Mouse (Mus musculus): Measurements from ENCODE around the gene Cog4. TPM values are rescaled to one million over a fixed set of nuclear protein-coding genes. Genes with fewer than 3 reads are reported as not detected.

The Cog4 gene
- 74.9 and 77.1 TPM in 2 replicates for polyA plus RNA-seq (2016; fragmentation: Nextera tagmentation; extraction: Ambion mirVana)

DNA sequence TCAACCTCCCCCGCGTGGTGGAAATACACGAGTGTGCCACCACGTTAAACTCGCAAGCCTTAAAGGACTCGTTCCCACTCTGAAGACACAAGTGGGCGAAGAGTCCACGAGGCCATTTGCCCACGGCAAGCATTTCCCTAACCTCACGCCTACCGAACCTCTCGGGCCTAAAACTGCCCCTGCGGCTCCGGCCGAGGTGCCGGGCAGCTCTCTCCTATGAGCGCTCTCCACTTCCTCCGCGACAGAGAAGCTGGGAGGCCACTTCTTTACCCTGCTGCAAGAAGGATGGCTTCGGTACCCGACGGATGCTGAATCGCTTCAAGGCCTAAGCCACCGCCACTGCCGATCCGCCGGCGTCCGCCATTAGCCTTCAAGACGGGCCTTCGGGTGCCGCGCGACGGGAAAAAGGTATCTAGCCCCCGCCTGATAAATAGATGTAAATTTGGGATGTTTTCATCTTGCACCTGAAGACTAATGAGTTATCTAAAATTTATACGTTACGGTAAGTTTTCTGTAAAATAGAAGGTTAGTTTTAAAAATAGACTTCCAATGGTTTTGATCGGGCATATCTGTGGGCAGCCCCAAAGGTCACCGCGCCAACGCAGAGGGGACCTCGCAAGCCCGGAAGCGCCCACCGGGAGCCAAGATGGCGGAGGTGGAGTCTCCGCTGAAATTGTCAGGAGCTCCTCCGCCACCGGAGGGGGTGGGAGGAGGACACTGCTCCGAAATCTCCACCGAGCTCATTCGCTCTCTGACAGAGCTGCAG is at the start of gene Cog4, which contains the start of gene Sf3b3:
Gene Cog4, plus strand, starts transcription at position 196 of the 766 bp plus-strand sequence.
Gene Sf3b3, minus strand, starts transcription at position 383 of the 766 bp plus-strand sequence.
- H3K9me3 ChIP-seq (replicated peaks): no peaks in the 10 kb centered on the region
- peaks cover 47% of the 10 kb centered on the region for H3K36me3 ChIP-seq
- H3K4me2 ChIP-seq (replicated peaks): peak within 1 kb of the TSS; percentile 84
- H3K27ac ChIP-seq: peak within 1 kb of the TSS; percentile 90
- H3K4me3 ChIP-seq: peak within 1 kb of the TSS; percentile 91
- ATAC-seq (ENCODE audit: low FRiP score): peak; percentile 89
- H3K27me3 ChIP-seq: no peaks in the 10 kb centered on the region
- WGBS: under 1% methylated on average over 53 of the region's 53 CpGs
- peaks cover 25% of the 10 kb centered on the region for H3K4me1 ChIP-seq
- H3K9ac ChIP-seq: peak within 1 kb of the TSS; percentile 91

DNA sequence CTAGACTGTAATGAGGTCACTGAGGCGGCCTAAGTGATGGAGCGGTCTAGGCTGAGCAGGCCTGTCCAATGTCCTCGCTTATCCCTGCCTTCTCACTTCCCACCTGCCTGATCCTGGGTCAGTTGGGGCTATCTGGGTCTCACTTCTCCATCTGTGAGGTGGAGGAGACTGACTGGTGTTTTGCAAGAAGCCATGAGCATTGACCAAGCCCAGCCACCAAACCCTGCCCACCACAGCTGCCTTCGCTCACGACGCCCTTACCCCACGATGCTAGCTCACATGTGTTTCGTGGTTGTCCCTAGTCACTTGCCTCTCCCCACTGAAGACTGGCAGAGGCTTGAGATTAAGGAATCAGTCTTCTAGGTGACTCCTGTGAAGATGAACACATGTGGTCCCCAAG is 49.3 kb upstream of the Cog4 start:
- no peak overlapping the region for H3K9ac ChIP-seq
- WGBS: 96% methylated on average over 8 of the region's 8 CpGs
- H3K9me3 ChIP-seq (replicated peaks): no peaks in the 10 kb centered on the region; the same call in 1 of the 2 replicates
- no peak overlapping the region for H3K4me3 ChIP-seq
- H3K27ac ChIP-seq: no peak overlapping the region
- no peaks in the 10 kb centered on the region for H3K36me3 ChIP-seq
- H3K4me1 ChIP-seq: no peaks in the 10 kb centered on the region
- ATAC-seq (ENCODE audit: low FRiP score): no peak
- H3K27me3 ChIP-seq: no peaks in the 10 kb centered on the region
- H3K4me2 ChIP-seq (replicated peaks): no peak overlapping the region

DNA sequence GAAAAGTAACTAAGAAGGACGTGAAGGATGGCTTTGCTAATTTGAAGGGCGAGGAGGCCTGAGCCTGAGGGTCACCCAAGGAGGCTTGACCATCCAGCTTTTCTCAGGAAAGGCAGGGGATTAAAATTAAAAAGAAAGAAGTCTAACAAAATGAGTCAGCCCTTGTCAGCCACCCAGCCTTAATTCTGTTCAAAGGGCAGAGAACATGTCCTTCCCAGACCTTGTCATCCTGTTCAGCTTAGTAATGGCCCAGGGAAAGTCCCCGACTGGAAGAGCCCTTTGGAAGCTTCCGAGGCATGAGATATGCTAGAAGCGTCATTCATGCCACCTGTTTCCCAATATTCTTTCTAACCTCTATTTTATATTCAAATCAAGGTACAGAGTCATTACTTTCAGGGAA is 43.4 kb upstream of the Cog4 start:
- WGBS: 81% methylated on average over 5 of the region's 5 CpGs

DNA sequence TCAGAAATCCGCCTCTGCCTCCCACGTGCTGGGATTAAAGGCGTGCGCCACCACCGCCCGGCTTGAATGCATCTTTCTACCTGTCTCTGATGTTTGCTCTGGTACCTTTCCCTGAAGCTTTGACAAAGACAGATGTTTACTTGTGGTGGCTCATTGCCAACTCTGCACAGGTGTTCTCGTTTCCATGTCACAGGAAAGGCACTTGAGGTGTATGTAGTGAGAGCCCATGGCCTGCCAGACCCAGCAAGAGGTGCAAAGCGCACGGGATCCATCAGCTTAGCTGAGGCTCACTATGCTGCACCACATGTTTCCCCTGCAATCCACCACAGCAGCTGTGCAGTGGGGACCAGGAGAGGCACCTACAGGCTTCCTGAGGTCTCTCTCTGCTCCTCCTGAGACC is 42.5 kb upstream of the Cog4 start:
- no peak overlapping the region for H3K9ac ChIP-seq
- H3K9me3 ChIP-seq (replicated peaks): no peaks in the 10 kb centered on the region
- no peak overlapping the region for H3K4me3 ChIP-seq
- no peak overlapping the region for H3K4me2 ChIP-seq (replicated peaks)
- WGBS: 91% methylated on average over 9 of the region's 9 CpGs
- no peak for ATAC-seq (ENCODE audit: low FRiP score)
- peaks cover 4% of the 10 kb centered on the region; the same call in 1 of the 2 replicates for H3K36me3 ChIP-seq
- no peaks in the 10 kb centered on the region for H3K27me3 ChIP-seq
- H3K4me1 ChIP-seq: no peaks in the 10 kb centered on the region
- H3K27ac ChIP-seq: no peak overlapping the region

More for the DNA sequence above, 43.4 kb upstream of the Cog4 start:
- no peak overlapping the region for H3K4me2 ChIP-seq (replicated peaks)
- no peaks in the 10 kb centered on the region for H3K4me1 ChIP-seq
- H3K27me3 ChIP-seq: no peaks in the 10 kb centered on the region
- no peak overlapping the region for H3K9ac ChIP-seq
- ATAC-seq (ENCODE audit: low FRiP score): no peak
- H3K36me3 ChIP-seq: no peaks in the 10 kb centered on the region
- no peaks in the 10 kb centered on the region for H3K9me3 ChIP-seq (replicated peaks)
- no peak overlapping the region for H3K27ac ChIP-seq
- no peak overlapping the region for H3K4me3 ChIP-seq

DNA sequence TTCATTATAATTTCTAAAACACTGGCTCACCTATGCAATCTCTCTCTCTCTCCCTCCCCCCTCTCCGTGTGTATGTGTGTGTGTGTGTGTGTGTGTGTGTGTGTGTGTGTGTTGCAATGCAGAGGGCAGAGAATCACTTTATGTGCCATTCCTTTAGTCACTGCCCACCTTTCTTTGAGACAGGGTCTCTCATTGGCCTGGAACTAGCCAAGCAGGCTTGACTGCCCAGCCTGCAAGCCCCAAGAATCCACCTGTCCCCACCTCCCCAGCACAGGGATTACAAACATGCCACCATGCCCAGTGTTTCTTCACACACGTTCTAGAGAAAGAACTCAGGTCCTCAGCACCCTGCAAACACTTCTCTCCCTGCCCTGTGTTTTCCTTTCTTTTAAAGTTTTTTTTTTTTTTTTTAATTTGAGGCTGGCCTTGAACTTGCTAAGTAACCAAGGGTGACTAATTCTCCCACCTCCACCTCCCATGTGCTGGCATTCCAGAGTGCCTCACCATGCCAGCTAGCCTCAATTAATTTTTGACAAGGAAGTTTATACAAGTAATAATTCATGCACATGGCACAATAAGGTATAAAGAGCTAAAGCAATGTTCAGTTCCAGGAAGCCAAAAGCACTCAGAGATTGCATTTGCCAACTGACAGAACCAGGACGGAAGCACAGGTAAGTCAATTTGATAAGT is 41.4 kb upstream of the Cog4 start:
- Histone ChIP-seq H3K9me3 (replicated peaks) (no peaks in the 10 kb centered on the region), H3K27ac (no peak overlapping the region), H3K9ac (no peak overlapping the region), H3K27me3 (no peaks in the 10 kb centered on the region), H3K4me3 (no peak overlapping the region), H3K36me3 (peaks cover 16% of the 10 kb centered on the region), H3K4me2 (replicated peaks) (no peak overlapping the region), H3K4me1 (no peaks in the 10 kb centered on the region)
- no peak for ATAC-seq (ENCODE audit: low FRiP score)
- WGBS: 61% methylated on average over 3 of the region's 3 CpGs

DNA sequence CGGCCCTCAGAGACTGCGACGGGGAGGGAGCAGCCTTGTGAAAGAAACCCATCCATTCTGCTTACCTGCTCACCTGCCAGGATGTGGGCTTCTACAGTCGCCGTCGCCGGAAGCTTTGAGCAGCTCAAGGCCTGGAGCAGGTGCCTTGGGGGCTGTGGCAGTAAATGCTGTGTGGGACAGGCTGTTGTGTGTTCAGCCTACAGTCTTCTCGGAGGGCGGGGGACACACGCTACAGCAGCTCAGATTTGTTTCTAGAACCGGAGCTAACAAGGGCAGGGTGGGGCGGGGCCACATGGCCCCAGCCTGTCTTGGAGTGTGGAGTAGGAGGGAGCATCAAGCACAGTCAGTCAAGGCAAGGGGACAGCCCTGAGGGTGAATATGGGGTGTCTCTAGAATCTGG is 40.7 kb upstream of the Cog4 start, which contains the start of gene Il34:
Gene Il34, minus strand, starts transcription at position 256 of the 400 bp plus-strand sequence.
- H3K27ac ChIP-seq: no peak within 1 kb of the TSS
- 44% methylated on average over 12 of the region's 12 CpGs for WGBS
- peaks cover 23% of the 10 kb centered on the region for H3K36me3 ChIP-seq
- no peak within 1 kb of the TSS for H3K4me3 ChIP-seq
- no peak within 1 kb of the TSS for H3K9ac ChIP-seq
- no peak for ATAC-seq (ENCODE audit: low FRiP score)
- no peaks in the 10 kb centered on the region for H3K27me3 ChIP-seq
- H3K4me2 ChIP-seq (replicated peaks): no peak within 1 kb of the TSS
- no peaks in the 10 kb centered on the region for H3K4me1 ChIP-seq
- H3K9me3 ChIP-seq (replicated peaks): no peaks in the 10 kb centered on the region

DNA sequence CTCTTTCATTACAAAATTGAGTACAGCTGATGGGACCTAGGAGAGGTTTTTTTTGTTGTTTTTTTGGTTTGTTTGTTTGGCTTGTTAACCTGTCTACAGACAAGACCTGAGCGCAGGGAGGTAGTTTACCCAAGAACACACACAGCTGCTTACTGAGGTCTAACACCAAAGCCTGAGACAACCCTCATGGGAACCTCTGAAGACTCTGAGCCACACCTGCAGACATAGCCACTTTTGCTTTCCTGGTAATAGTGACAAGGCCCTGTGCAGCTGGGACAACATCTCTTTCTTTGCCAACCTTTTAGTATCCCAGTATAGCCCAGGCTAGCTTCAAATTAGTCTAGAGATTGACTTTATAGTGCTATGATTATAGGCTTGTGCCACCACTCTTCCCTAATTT is 40.3 kb upstream of the Cog4 start:
- peaks cover 27% of the 10 kb centered on the region for H3K36me3 ChIP-seq
- WGBS: 94% methylated on average over 1 of the region's 1 CpGs

DNA sequence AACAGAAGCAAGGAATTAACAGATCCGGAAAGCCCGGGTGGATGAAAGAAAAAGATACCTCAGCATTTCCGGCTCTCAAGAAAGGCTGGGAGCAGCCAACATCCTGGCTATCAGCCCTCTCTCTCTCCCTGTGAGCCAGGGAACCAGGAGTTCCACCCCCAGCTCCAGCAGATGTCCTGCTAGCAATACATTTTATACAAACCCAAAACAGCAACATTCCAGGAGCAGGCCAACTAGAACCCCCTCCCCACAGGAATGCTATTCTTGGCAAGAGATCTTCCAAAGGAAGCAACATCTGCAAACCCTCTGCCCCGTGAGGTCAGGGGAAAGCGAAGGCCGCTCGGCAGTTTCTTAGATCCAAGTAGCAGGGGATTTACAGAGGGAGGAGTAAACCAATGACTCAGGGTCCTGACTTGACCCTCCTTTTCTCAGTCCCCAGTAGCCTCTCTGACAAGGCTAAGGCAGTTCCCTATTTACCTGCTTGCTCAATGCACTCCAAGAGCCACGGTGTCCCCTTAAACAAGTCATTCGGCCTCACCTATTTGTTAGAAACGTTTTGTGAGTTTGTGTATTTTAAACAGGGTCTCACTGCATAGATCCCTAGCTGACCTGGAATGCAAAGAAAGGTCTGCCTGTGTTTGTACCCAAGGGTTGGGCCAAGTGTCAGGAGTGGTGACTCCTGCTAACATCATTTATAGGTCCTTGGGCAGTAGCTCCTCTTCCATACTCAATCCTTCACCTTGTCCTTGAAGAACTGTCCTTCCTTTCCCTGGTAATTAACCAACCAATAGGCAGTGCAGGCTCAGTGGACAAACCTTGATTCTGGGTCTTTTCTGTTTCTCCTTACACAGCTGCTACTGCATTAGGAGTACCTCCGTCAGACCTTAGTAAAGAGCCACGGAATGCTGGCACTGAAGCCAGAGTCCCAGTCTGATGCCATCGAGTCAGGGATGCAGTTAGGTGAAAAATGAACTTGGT is 37.6 kb upstream of the Cog4 start:
- H3K4me3 ChIP-seq: no peak overlapping the region
- H3K9ac ChIP-seq: no peak overlapping the region
- 62% methylated on average over 13 of the region's 13 CpGs for whole genome bisulfite sequencing
- H3K27me3 ChIP-seq: no peaks in the 10 kb centered on the region
- H3K4me2 ChIP-seq (replicated peaks): no peak overlapping the region
- H3K36me3 ChIP-seq: peaks cover 54% of the 10 kb centered on the region
- H3K4me1 ChIP-seq: no peaks in the 10 kb centered on the region
- H3K27ac ChIP-seq: 0 out of 2 replicates have a peak overlapping the region, but pooled peaks have one; percentile 18
- ATAC-seq (ENCODE audit: low FRiP score): no peak
- no peaks in the 10 kb centered on the region for H3K9me3 ChIP-seq (replicated peaks)

More for the DNA sequence above, 40.3 kb upstream of the Cog4 start:
- no peaks in the 10 kb centered on the region for H3K27me3 ChIP-seq
- no peaks in the 10 kb centered on the region for H3K4me1 ChIP-seq
- no peak overlapping the region for H3K4me3 ChIP-seq
- H3K9me3 ChIP-seq (replicated peaks): no peaks in the 10 kb centered on the region
- ATAC-seq (ENCODE audit: low FRiP score): no peak
- no peak overlapping the region for H3K4me2 ChIP-seq (replicated peaks)
- no peak overlapping the region for H3K27ac ChIP-seq
- H3K9ac ChIP-seq: no peak overlapping the region

DNA sequence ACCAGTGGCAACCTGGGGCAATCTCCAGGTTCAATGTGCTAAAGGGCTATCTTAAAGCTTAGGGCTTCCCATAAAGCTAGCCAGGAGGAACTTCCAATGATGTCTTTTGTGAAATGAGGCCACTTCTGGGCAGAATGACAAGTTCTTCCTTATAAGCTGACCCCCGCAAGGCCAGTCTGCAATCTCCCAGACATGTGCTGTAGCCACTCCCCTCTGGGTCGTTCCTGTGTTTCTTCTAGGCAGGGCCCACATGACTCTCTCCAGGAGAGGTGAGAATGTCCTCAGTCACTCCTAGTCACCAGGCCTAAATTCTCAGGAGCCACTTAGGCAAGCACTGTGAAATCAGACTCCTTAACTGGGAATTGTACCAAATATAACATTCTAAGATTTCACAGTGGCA is 36.6 kb upstream of the Cog4 start:
- H3K9ac ChIP-seq: no peak overlapping the region

DNA sequence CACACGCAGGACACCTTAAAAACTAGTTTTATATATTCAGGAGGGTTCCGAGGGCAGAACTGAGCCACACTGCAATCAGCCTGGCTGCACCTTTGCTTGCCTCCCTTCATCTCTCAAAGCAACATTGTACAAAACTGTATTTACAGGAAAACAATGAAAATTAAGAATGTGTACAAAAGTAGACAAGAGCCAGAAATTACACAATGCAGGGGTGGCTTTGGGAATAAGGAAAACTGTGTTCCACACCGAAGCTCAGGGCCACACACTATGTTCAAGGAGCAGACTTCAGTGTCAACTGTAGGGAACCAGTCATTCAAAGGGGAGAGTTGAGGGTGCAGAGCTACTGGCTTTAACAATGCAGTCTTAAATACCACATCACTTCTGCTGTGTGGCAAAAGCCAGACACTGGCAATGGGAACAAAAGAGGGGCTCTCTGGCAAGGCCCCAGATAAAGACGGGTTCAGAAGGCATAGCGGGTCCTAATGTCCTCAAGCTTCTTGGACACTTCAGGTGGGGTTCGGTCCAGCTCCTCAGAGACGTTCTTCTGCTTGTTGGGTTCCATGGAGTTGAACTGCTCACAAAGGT is 35.8 kb upstream of the Cog4 start:
- 87% methylated on average over 7 of the region's 7 CpGs for WGBS
- H3K4me3 ChIP-seq: no peak overlapping the region
- H3K9me3 ChIP-seq (replicated peaks): no peaks in the 10 kb centered on the region
- no peak overlapping the region for H3K4me2 ChIP-seq (replicated peaks)
- no peaks in the 10 kb centered on the region for H3K4me1 ChIP-seq
- H3K36me3 ChIP-seq: peaks cover 72% of the 10 kb centered on the region
- H3K27me3 ChIP-seq: no peaks in the 10 kb centered on the region
- no peak for ATAC-seq (ENCODE audit: low FRiP score)
- no peak overlapping the region for H3K27ac ChIP-seq
- no peak overlapping the region for H3K9ac ChIP-seq

More for the DNA sequence above, 36.6 kb upstream of the Cog4 start:
- no peak for ATAC-seq (ENCODE audit: low FRiP score)
- no peaks in the 10 kb centered on the region for H3K9me3 ChIP-seq (replicated peaks)
- no peaks in the 10 kb centered on the region for H3K4me1 ChIP-seq
- no peak overlapping the region for H3K4me3 ChIP-seq
- no peaks in the 10 kb centered on the region for H3K27me3 ChIP-seq
- no peak overlapping the region for H3K27ac ChIP-seq
- WGBS: 49% methylated on average over 2 of the region's 2 CpGs
- peaks cover 64% of the 10 kb centered on the region for H3K36me3 ChIP-seq
- no peak overlapping the region for H3K4me2 ChIP-seq (replicated peaks)

DNA sequence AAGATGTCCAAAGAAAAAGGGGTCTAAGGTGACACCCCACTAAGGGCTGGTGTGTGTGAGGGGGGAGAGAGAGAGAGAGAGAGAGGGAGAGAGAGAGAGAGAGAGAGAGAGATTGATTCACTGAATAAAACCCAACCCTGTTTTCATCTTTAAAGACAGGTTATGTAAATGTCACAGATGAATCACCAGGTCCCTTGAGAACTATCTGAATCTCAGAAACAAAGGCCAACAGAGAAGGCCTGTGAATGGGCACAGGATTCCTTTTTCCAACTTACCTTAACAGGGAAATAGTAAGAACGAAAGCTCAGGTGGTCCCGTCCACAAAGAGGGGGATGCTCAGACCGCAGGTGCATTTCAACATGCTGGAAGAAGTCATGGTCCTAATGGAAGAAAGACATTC is 35.3 kb upstream of the Cog4 start:
- no peaks in the 10 kb centered on the region for H3K27me3 ChIP-seq
- no peaks in the 10 kb centered on the region for H3K9me3 ChIP-seq (replicated peaks)
- no peak overlapping the region for H3K4me2 ChIP-seq (replicated peaks)
- no peak overlapping the region for H3K9ac ChIP-seq
- peaks cover 77% of the 10 kb centered on the region for H3K36me3 ChIP-seq
- WGBS: 96% methylated on average over 3 of the region's 3 CpGs
- H3K27ac ChIP-seq: no peak overlapping the region
- ATAC-seq (ENCODE audit: low FRiP score): no peak
- H3K4me1 ChIP-seq: no peaks in the 10 kb centered on the region
- H3K4me3 ChIP-seq: no peak overlapping the region

All from hindbrain, embryonic 12.5 days (tissue).